Mouse (Mus musculus): Measurements from ENCODE around the gene Jmjd4. TPM values are rescaled to one million over a fixed set of nuclear protein-coding genes. Genes with fewer than 3 reads are reported as not detected.

The Jmjd4 gene
- total and polyA plus RNA-seq, 3 experiments = 14.5 to 18.1 TPM; not detected in 1

- Histone ChIP-seq H3K27ac (ENCODE audit: control insufficient read depth, low read depth, low read length) (no peak overlapping the region), H3K9ac (ENCODE audit: control insufficient read depth, low read depth, low read length, poor library complexity, severe bottlenecking) (no peak overlapping the region), H3K4me1 (ENCODE audit: control insufficient read depth in 1 of 2, insufficient read depth in 2 of 2, low read length in 2 of 2) (peaks cover 3 to 4% of the 10 kb centered on the region in 2 experiments; a peak in 2 of 4 replicates), H3K27me3 (ENCODE audit: control insufficient read depth in 1 of 2, insufficient read depth in 2 of 2, low read length in 2 of 2) (no peaks in the 10 kb centered on the region), H3K9me3 (replicated peaks; ENCODE audit: insufficient read depth, low read length) (no peaks in the 10 kb centered on the region), H3K4me3 (ENCODE audit: control insufficient read depth in 1 of 2, insufficient read depth in 1 of 2, low read depth in 2 of 2, low read length in 2 of 2) (no peak overlapping the region), H3K79me2 (ENCODE audit: control insufficient read depth, insufficient read depth, low read length, poor library complexity) (no peaks in the 10 kb centered on the region), H3K36me3 (ENCODE audit: control insufficient read depth in 1 of 2, insufficient read depth in 2 of 2, low read length in 2 of 2) (peaks cover 0 to 10% of the 10 kb centered on the region in 2 experiments; a peak in 2 of 4 replicates)
- DNase-seq (ENCODE audit: low read depth, low spot score) = no peak
- TF ChIP-seq ZNF384 (IDR thresholded peaks at IDR 0.05; ENCODE audit: low read depth, low read length) (no peak), BHLHE40 (IDR thresholded peaks at IDR 0.05; ENCODE audit: borderline replicate concordance, low read depth, low read length) (no peak), MAZ (IDR thresholded peaks at IDR 0.05; ENCODE audit: low read depth, low read length) (no peak), HCFC1 (IDR thresholded peaks at IDR 0.05; ENCODE audit: low read depth, low read length) (no peak), CTCF (IDR thresholded peaks at IDR 0.05 in 2 of 3, conservative IDR thresholded peaks at IDR 0.05 in 1 of 3; ENCODE audit: control insufficient read depth in 1 of 3, insufficient read depth in 1 of 3, low read depth in 2 of 3, low read length in 3 of 3, poor library complexity in 1 of 3, severe bottlenecking in 1 of 3) (no peak), EP300 (IDR thresholded peaks at IDR 0.05; ENCODE audit: low read depth in 1 of 2, low read length in 2 of 2) (no peak)
Measured at GRCm38 (mm10) chr11:59421967-59422366, 27.9 kb upstream of the Jmjd4 start.

DNA sequence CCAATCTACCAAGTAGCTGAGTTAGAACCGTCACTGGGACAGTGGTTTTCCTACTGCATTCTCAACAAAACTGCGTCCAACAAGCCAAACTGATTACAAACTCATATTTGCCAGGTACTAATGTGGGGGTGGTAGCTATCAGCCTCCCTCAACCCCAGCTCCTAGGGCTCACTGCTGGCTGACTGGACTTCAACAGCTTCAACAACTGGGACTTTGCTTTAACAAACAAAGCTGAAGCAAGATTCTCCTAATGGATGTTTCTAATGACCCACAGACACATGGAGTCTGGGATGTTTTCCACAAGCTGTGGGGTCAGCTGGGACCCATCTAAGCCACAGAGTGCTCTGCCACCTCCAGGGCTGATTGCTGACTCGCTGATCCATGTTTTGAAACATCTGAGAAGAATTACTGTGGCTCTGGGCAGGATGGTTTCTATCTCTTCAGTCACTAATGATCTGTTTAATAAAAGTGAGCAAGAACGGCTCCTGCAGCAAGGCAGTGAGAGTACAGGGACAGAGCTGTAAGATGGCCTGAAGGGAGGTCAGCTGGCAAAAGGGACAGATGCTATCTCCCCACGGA lies 26.7 kb upstream of the Jmjd4 start:
- Histone ChIP-seq H3K27me3 (ENCODE audit: control insufficient read depth in 1 of 2, insufficient read depth in 2 of 2, low read length in 2 of 2) (no peaks in the 10 kb centered on the region), H3K4me3 (ENCODE audit: control insufficient read depth in 1 of 2, insufficient read depth in 1 of 2, low read depth in 2 of 2, low read length in 2 of 2) (no peak overlapping the region), H3K9ac (ENCODE audit: control insufficient read depth, low read depth, low read length, poor library complexity, severe bottlenecking) (no peak overlapping the region), H3K4me1 (ENCODE audit: control insufficient read depth in 1 of 2, insufficient read depth in 2 of 2, low read length in 2 of 2) (peaks cover 3 to 4% of the 10 kb centered on the region in 2 experiments; a peak in 2 of 4 replicates), H3K27ac (ENCODE audit: control insufficient read depth, low read depth, low read length) (no peak overlapping the region), H3K36me3 (ENCODE audit: control insufficient read depth in 1 of 2, insufficient read depth in 2 of 2, low read length in 2 of 2) (peaks cover 0 to 16% of the 10 kb centered on the region in 2 experiments; a peak in 2 of 4 replicates), H3K79me2 (ENCODE audit: control insufficient read depth, insufficient read depth, low read length, poor library complexity) (no peaks in the 10 kb centered on the region), H3K9me3 (replicated peaks; ENCODE audit: insufficient read depth, low read length) (no peaks in the 10 kb centered on the region)
- no peak for TF ChIP-seq GATA1 (IDR thresholded peaks at IDR 0.05; ENCODE audit: low read depth, low read length)
- no peak for TF ChIP-seq HCFC1 (IDR thresholded peaks at IDR 0.05; ENCODE audit: low read depth, low read length)
- no peak for TF ChIP-seq ZKSCAN1 (IDR thresholded peaks at IDR 0.05; ENCODE audit: low read depth, low read length)
- no peak for TF ChIP-seq MXI1 (IDR thresholded peaks at IDR 0.05; ENCODE audit: low read depth, low read length)
- TF ChIP-seq POLR2AphosphoS2 (IDR thresholded peaks at IDR 0.05; ENCODE audit: low read length) = no peak
- no peak for TF ChIP-seq MYC (IDR thresholded peaks at IDR 0.05; ENCODE audit: low read depth, low read length)
- no peak for TF ChIP-seq MEF2A (IDR thresholded peaks at IDR 0.05; ENCODE audit: extremely low read depth, insufficient replicate concordance, low read depth, low read length, poor library complexity, severe bottlenecking)
- TF ChIP-seq NELFE (IDR thresholded peaks at IDR 0.05; ENCODE audit: low read depth, low read length) = no peak
- TF ChIP-seq EP300 (IDR thresholded peaks at IDR 0.05; ENCODE audit: low read depth in 1 of 2, low read length in 2 of 2) = no peak
- TF ChIP-seq TAL1 (IDR thresholded peaks at IDR 0.05; ENCODE audit: low read length) = no peak
- TF ChIP-seq RCOR1 (IDR thresholded peaks at IDR 0.05; ENCODE audit: low read depth, low read length) = no peak
- TF ChIP-seq NRF1 (IDR thresholded peaks at IDR 0.05; ENCODE audit: insufficient read depth, low read depth, low read length, poor library complexity, severe bottlenecking) = no peak
- no peak for TF ChIP-seq ELF1 (IDR thresholded peaks at IDR 0.05; ENCODE audit: low read depth, low read length)
- no peak for TF ChIP-seq JUND (IDR thresholded peaks at IDR 0.05; ENCODE audit: low read depth, low read length)
- TF ChIP-seq TCF12 (IDR thresholded peaks at IDR 0.05; ENCODE audit: low read depth, low read length) = no peak
- no peak for TF ChIP-seq POLR2AphosphoS5 (IDR thresholded peaks at IDR 0.05; ENCODE audit: borderline replicate concordance, low read depth, low read length)
- TF ChIP-seq ETS1 (IDR thresholded peaks at IDR 0.05; ENCODE audit: low read depth, low read length) = no peak
- no peak for TF ChIP-seq ZNF384 (IDR thresholded peaks at IDR 0.05; ENCODE audit: low read depth, low read length)
- no peak for TF ChIP-seq POLR2A (IDR thresholded peaks at IDR 0.05; ENCODE audit: control insufficient read depth in 1 of 2, insufficient read depth in 1 of 2, low read depth in 1 of 2, low read length in 2 of 2, poor library complexity in 1 of 2)
- no peak for TF ChIP-seq E2F4 (IDR thresholded peaks at IDR 0.05; ENCODE audit: borderline replicate concordance, low read depth, low read length)
- DNase-seq (ENCODE audit: low read depth, low spot score) = no peak
